Mouse (Mus musculus) forebrain, embryonic 15.5 days (tissue): Measurements from ENCODE around the gene Kat6b. TPM values are rescaled to one million over a fixed set of nuclear protein-coding genes. Genes with fewer than 3 reads are reported as not detected.

Experiments used
- ATAC-seq: fragments of 200-750 bp; cut with Nextera tagmentation; replicated peaks from 2 replicates; pipeline ENCODE4 v1.8.0; 2017; ENCODE audit warnings: mild to moderate bottlenecking, moderate TSS enrichment, moderate library complexity
- H3K27ac ChIP-seq: fragments of 300-500 bp; sonication (generic); replicated peaks from 2 replicates; pipeline ENCODE4 v1.5.1; 2015; ENCODE audit warnings: mild to moderate bottlenecking, inconsistent platforms
- H3K27me3 ChIP-seq: fragments of 300-500 bp; sonication (generic); 2 replicates; pipeline ENCODE4 v1.6.1; 2015; ENCODE audit warnings: inconsistent platforms
- H3K36me3 ChIP-seq: fragments of 300-500 bp; sonication (generic); 2 replicates; pipeline ENCODE4 v1.6.1; 2015; ENCODE audit warnings: mild to moderate bottlenecking, inconsistent platforms
- H3K4me1 ChIP-seq: fragments of 300-500 bp; sonication (generic); 2 replicates; pipeline ENCODE4 v1.6.1; 2015; ENCODE audit warnings: inconsistent platforms
- H3K4me2 ChIP-seq: fragments of 300-500 bp; sonication (generic); replicated peaks from 2 replicates; pipeline ENCODE4 v1.6.1; 2015; ENCODE audit warnings: mild to moderate bottlenecking, inconsistent platforms
- H3K4me3 ChIP-seq: fragments of 300-500 bp; sonication (generic); 2 replicates; pipeline ENCODE4 v1.5.1; 2015; ENCODE audit warnings: mild to moderate bottlenecking, inconsistent platforms
- H3K9ac ChIP-seq: fragments of 300-500 bp; sonication (generic); replicated peaks from 2 replicates; pipeline ENCODE4 v1.6.1; 2015; ENCODE audit warnings: mild to moderate bottlenecking, inconsistent platforms
- H3K9me3 ChIP-seq: fragments of 300-500 bp; sonication (generic); 2 replicates; pipeline ENCODE4 v1.6.1; 2016; ENCODE audit warnings: inconsistent platforms
- WGBS: fragments of 180-500 bp; shearing (Covaris S2); methylation state at CpG from one replicate; pipeline ENCODE4 v1.1.7; 2015; ENCODE audit warnings: mixed read lengths; 5-methylcytosine and 5-hydroxymethylcytosine counted together
- polyA plus RNA-seq: library from polyadenylated mRNA; unstranded; fragments of >200 nt; fragmentation: Nextera tagmentation; extraction: Ambion mirVana; gene quantifications from 2 replicates; pipeline ENCODE4 v1.2.1, GENCODE M21; 2015

The Kat6b gene
- polyA plus RNA-seq, 1 experiment from 2014 or later = 29.5 TPM

DNA sequence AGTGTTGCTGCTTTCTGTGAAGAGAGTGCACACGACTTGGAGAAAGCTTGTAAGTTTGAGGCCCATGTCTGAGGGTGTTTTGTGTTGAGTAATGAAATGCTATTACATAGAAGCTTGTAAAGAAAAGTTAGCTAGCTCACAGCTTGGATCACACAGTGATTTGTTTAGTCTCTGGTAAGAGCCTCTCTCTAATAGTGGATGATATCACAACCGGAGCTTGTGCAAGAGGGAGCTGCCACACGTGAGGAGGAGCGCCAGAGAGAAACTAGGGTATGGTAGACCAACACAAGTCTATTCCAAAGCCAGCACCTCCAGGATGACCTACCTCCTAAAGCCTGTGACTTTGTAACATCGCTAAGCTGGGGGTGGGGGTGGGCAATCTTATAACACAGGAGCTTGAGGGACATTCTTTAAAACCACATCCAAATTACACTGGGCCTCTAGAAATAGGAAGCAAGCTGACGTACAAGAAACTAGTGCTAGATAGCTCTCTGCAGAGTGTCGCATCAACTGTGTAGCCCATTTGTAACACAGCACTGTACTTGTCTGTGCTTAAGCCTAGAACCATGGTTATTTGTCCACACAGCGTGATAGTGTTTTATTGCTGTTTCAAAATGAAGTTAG lies 93.6 kb downstream of the Kat6b start:
- no peak overlapping the region for H3K9ac ChIP-seq
- 86% methylated on average over 8 of the region's 8 CpGs for WGBS

DNA sequence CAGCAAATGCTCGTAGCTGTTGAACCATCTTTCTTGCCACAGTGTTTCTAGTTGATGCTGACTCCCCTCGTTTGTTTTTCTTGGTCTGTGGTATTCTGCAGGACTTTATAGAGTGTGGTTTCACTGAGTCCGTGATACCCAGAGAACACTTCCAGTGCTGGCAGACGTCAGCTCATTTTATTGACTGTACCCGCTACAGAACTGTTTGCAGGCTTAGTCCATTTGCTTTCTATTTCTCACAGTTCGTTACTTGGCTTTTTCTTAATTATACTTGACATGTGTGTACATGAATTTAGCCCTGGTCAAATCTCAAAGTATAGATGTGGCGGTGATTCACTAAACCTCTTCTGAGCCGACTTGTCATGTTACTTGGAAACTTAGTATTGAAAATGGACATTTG lies 95.6 kb downstream of the Kat6b start:
- H3K4me2 ChIP-seq = no peak overlapping the region
- H3K4me1 ChIP-seq = peaks cover 33% of the 10 kb centered on the region
- no peak overlapping the region for H3K27ac ChIP-seq
- H3K36me3 ChIP-seq = no peaks in the 10 kb centered on the region
- no peak overlapping the region for H3K9ac ChIP-seq
- H3K27me3 ChIP-seq = no peaks in the 10 kb centered on the region
- no peak for ATAC-seq
- H3K4me3 ChIP-seq = no peak overlapping the region
- H3K9me3 ChIP-seq = no peaks in the 10 kb centered on the region
- WGBS = 58% methylated on average over 8 of the region's 8 CpGs

More for the DNA sequence above, 93.6 kb downstream of the Kat6b start:
- peaks cover 13% of the 10 kb centered on the region for H3K4me1 ChIP-seq
- H3K4me3 ChIP-seq = no peak overlapping the region
- no peak overlapping the region for H3K4me2 ChIP-seq
- no peak overlapping the region for H3K27ac ChIP-seq
- H3K27me3 ChIP-seq = no peaks in the 10 kb centered on the region
- ATAC-seq = no peak
- no peaks in the 10 kb centered on the region for H3K9me3 ChIP-seq
- no peaks in the 10 kb centered on the region for H3K36me3 ChIP-seq

DNA sequence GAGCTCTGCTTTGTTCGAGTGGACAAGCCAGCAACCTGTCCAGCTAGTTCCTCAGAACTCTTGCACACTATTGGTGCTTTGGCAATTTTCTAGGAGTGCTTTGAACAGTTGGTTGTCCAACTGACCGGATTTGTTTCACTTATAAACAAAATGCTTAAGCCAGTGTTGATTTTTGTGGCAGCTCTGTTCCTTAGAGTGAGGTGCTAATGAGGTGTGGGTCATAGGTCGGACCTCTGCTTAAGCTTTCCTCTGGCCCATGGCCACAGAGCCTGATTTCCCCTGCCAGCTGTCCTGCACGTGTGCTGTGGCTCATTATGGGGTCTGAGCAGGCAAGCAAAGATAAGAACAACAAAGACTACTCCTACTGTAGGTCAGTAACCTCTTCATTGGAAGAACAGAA lies 100.0 kb downstream of the Kat6b start:
- ATAC-seq = peak; percentile 50; the same call in 1 of the 2 replicates
- Histone ChIP-seq H3K9me3 (no peaks in the 10 kb centered on the region), H3K4me2 (no peak overlapping the region), H3K27me3 (no peaks in the 10 kb centered on the region), H3K27ac (peak overlapping the region; percentile 20; the same call in 1 of the 2 replicates), H3K9ac (no peak overlapping the region), H3K4me1 (peaks cover 72% of the 10 kb centered on the region), H3K4me3 (no peak overlapping the region), H3K36me3 (no peaks in the 10 kb centered on the region)
- 5% methylated on average over 4 of the region's 4 CpGs for WGBS

DNA sequence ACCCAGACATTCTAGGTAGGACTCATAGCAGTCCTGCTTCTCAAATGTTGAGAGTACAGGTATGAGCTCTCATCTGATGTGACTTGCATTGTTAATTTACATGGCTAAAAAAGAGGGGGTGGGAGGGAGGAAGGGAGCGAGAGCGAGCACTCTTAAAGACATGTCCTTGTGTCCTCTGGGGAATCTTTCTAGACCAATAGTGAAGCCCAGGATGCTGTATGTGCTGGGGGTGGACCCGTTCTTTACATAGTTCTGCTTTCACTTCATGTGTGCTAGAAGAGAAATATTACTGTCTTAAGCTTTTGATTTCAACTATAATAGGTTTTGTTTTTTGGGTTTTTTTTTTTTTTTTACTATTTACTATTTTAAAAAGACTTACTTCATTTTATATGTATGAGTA lies 101.1 kb downstream of the Kat6b start:
- WGBS = 88% methylated on average over 3 of the region's 3 CpGs
- Histone ChIP-seq H3K4me3 (no peak overlapping the region), H3K27me3 (no peaks in the 10 kb centered on the region), H3K36me3 (no peaks in the 10 kb centered on the region), H3K9me3 (no peaks in the 10 kb centered on the region), H3K9ac (no peak overlapping the region), H3K4me2 (no peak overlapping the region), H3K4me1 (peaks cover 81% of the 10 kb centered on the region), H3K27ac (no peak overlapping the region)
- no peak for ATAC-seq

DNA sequence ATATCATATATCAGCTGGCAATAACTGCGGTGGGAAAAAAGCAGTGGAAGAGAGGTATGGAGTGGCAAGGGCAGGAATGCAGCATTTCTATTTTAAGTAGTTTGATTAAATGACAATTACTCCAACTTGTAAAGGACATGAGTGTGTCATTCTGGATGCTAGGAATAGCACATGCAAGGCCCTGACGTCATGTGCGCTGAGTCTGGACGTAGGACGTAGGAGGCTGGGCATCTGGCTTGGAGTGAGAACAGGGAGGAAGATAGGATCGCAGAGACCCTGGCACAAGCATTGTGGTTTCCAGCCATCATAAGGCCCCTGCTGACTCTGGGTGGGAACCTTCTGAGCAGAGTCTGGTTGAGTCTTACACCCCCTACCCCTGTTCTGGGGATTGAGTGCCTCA lies 101.8 kb downstream of the Kat6b start:
- ATAC-seq = no peak
- peaks cover 77% of the 10 kb centered on the region for H3K4me1 ChIP-seq

DNA sequence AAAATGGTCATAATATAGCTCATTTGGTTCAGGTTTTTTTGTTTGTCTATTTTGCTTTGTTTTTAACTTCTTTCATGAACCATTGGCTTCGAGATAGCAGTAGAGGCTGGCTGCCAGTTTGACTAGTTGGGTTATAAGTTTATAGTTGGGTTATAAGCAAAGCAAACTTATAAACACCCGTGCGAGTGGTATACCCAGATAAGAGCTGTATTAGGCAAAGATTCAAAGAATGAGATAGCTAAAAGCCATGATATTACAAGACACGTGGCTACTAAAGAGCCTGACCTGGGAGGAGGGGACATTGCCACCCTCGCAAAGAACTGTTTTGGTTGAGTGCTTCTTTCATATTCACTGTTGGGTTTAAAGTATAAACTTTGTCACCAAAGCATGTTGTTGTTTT lies 102.6 kb downstream of the Kat6b start:
- peaks cover 74% of the 10 kb centered on the region for H3K4me1 ChIP-seq
- H3K4me2 ChIP-seq = no peak overlapping the region
- no peak overlapping the region for H3K4me3 ChIP-seq
- H3K9me3 ChIP-seq = no peaks in the 10 kb centered on the region
- H3K36me3 ChIP-seq = no peaks in the 10 kb centered on the region
- H3K27me3 ChIP-seq = no peaks in the 10 kb centered on the region
- no peak overlapping the region for H3K9ac ChIP-seq
- ATAC-seq = no peak
- 79% methylated on average over 5 of the region's 5 CpGs for WGBS
- no peak overlapping the region for H3K27ac ChIP-seq

More for the DNA sequence above, 101.8 kb downstream of the Kat6b start:
- WGBS = 52% methylated on average over 6 of the region's 6 CpGs
- H3K9ac ChIP-seq = no peak overlapping the region
- no peaks in the 10 kb centered on the region for H3K36me3 ChIP-seq
- H3K4me2 ChIP-seq = no peak overlapping the region
- no peaks in the 10 kb centered on the region for H3K27me3 ChIP-seq
- H3K9me3 ChIP-seq = no peaks in the 10 kb centered on the region
- H3K27ac ChIP-seq = peak overlapping the region; percentile 62
- no peak overlapping the region for H3K4me3 ChIP-seq

DNA sequence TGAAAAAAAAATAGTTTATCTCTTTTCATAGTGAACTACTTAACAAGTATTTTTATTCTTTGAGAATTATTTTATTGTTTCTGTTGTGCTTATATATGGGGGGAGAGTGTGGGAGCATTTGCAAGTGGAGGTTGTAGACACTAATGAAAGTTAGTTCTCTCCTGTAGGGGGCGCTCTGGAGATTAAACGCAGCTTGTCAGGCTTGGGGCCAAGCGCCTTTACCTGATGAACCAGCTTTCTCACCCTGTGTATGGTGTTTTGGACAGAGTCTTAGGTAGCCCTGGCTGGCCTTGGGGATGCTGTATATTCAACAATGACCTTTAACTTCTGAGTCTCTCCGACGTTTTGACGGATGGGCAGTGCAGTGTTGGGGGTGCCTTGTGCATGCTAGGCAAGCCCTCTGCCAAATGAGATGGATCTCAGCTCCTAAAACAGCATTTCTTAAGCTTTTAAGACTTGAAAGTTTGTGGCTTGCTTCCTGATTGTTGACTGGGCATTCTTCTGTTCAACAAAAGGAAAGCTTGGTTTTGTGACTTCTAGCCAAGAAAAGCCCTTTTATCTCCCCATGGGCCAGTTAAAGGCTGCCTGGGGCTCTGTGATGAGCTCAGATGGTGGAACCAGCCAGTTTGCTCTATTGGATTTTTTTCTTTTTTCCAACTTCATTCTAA lies 103.4 kb downstream of the Kat6b start:
- ATAC-seq = no peak
- Histone ChIP-seq H3K27ac (0 out of 2 replicates have a peak overlapping the region, but pooled peaks have one; percentile 31), H3K36me3 (no peaks in the 10 kb centered on the region), H3K4me1 (peaks cover 77% of the 10 kb centered on the region), H3K4me2 (no peak overlapping the region), H3K9me3 (no peaks in the 10 kb centered on the region), H3K9ac (no peak overlapping the region), H3K4me3 (no peak overlapping the region), H3K27me3 (no peaks in the 10 kb centered on the region)
- 7% methylated on average over 6 of the region's 6 CpGs for WGBS

DNA sequence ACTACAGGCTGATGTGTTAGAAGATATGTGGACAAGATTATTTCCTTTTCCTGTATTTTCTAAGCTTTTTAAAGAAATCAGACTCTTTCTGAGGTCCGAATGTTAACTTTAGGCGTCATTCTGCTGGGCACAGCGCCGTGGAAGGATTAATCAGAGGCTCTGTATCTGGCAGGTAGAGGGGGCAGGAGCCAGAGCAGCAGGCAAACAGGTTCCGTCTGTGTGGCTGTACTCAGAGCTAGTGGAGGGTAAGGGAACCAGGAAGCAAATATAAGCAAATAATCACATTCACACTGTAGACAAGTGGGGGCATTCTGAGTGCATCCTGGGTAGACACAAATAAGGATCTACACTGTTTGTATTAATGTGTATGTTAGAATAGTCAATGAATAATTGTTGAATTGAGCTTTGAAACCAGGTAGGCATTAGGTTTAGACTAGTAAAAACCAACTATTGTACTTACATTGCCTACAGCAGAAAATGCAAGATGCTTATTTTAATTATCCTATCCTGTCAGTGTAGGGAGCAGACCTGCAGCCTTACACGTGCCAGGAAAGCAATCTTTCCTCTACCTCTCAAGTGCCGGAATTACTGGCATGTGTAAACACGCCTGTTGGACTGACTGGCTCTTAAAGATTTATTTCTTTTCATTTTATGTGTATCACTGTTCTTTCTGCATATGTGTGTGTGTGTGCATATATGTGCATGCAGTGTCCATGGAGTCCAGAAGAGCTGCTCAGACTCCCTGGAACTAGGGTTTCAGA lies 104.4 kb downstream of the Kat6b start:
- Histone ChIP-seq H3K36me3 (no peaks in the 10 kb centered on the region), H3K4me2 (no peak overlapping the region), H3K4me3 (no peak overlapping the region), H3K9me3 (no peaks in the 10 kb centered on the region), H3K27ac (peak overlapping the region; percentile 31; the same call in 1 of the 2 replicates), H3K9ac (no peak overlapping the region), H3K27me3 (no peaks in the 10 kb centered on the region), H3K4me1 (peaks cover 71% of the 10 kb centered on the region)
- no peak for ATAC-seq
- 48% methylated on average over 8 of the region's 8 CpGs for WGBS

DNA sequence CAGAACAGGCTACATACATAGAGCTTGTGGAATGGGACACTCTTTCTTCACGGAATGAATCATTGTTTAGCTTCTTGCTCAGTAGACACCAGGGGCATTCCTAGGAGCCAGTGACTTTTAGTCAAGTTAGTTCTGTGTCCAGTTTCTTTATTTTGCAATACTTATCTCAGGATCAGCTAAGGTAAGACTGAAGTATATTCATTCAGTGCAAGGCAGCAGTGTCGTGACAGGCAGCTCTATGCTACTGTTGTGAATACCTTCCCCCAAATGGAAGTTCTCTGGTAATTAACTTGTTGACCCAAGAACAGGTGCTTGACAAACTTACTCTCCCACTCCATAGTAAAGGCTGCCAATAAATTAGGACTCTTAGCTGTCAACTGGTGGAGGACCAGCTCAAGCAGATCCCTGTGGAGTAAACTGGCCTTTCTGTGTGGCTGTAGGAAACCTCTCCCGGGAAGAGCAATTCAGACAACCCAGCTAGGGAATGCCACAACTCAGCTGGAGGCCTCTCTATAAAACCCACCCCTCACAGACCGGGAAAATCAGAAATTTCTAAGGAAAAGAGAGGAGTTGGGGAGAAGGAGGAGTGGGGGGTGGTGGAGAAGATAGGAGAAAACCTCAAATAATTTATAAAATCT lies 105.4 kb downstream of the Kat6b start:
- no peak for ATAC-seq
- Histone ChIP-seq H3K4me3 (no peak overlapping the region), H3K27me3 (no peaks in the 10 kb centered on the region), H3K9me3 (no peaks in the 10 kb centered on the region), H3K9ac (no peak overlapping the region), H3K4me1 (peaks cover 61% of the 10 kb centered on the region), H3K27ac (no peak overlapping the region), H3K4me2 (no peak overlapping the region), H3K36me3 (no peaks in the 10 kb centered on the region)
- WGBS = 10% methylated on average over 4 of the region's 4 CpGs

DNA sequence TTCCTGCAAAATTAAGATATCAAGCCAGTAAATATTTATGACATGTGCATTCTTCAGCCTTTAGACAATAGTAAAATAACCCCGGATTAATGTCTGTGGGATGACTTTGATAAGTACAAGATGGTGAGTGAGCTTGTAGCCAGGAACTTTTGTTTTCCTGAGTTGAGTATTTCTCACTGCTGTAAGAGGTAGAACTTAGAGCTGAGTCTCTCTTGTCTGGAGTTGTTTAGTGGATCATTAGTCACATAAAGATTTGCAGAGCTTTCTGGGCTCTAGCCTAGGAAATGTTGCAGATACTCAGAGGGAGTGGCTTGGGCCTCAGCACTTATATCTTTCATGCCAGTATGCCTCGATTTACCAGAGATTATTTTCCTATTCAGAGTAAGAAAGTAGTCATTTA lies 106.7 kb downstream of the Kat6b start:
- H3K9ac ChIP-seq = no peak overlapping the region
- H3K36me3 ChIP-seq = no peaks in the 10 kb centered on the region
- H3K4me1 ChIP-seq = peaks cover 50% of the 10 kb centered on the region
- no peaks in the 10 kb centered on the region for H3K9me3 ChIP-seq
- H3K4me3 ChIP-seq = no peak overlapping the region
- H3K4me2 ChIP-seq = no peak overlapping the region
- no peaks in the 10 kb centered on the region for H3K27me3 ChIP-seq
- 85% methylated on average over 2 of the region's 2 CpGs for WGBS
- no peak for ATAC-seq
- H3K27ac ChIP-seq = no peak overlapping the region

DNA sequence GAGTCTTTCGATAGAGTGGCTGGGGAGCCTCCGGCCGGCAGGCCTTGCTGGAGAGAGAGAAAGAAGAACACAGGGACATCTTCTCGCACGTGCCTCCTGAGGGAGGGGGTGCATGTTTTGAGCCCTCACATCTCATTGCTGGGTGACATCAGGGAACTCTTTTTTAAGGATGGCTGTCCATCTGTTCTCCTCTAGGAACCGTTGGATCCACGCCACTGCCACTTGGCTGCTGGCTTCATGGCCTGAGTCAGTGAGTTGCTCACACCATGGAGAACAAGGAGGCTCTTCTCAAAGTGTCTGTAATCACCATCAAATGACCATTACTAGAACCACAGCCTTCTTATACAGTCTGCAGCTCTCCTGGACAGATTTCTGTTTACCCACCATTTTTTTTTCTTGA lies 108.4 kb downstream of the Kat6b start:
- no peaks in the 10 kb centered on the region for H3K9me3 ChIP-seq
- H3K27me3 ChIP-seq = no peaks in the 10 kb centered on the region
- H3K4me1 ChIP-seq = peaks cover 34% of the 10 kb centered on the region
- no peak overlapping the region for H3K9ac ChIP-seq
- no peak overlapping the region for H3K4me2 ChIP-seq
- H3K36me3 ChIP-seq = no peaks in the 10 kb centered on the region
- WGBS = 67% methylated on average over 7 of the region's 7 CpGs
- no peak for ATAC-seq
- H3K27ac ChIP-seq = peak overlapping the region; percentile 31
- no peak overlapping the region for H3K4me3 ChIP-seq

DNA sequence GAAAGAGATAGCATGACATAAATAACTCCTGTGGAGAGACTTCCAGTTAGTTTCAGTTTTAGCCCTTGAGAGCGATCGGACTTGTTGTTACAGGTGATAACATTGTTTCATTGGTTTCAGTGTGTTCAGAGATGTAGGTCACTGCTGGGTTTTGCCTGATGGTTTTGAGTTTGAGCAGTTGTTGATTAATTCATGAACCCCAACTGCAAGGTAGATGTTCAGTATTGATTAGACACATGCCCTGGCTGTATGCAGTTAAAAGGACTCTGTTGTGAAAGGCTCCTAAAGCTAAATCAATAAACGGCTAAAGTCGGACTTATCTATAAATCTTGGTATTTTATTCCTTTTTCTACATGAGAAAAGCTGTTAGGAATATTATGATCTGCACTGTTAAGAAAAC lies 109.0 kb downstream of the Kat6b start:
- Histone ChIP-seq H3K27me3 (no peaks in the 10 kb centered on the region), H3K4me1 (peaks cover 30% of the 10 kb centered on the region), H3K36me3 (no peaks in the 10 kb centered on the region), H3K27ac (no peak overlapping the region), H3K4me2 (no peak overlapping the region), H3K4me3 (no peak overlapping the region), H3K9ac (no peak overlapping the region), H3K9me3 (no peaks in the 10 kb centered on the region)
- 95% methylated on average over 4 of the region's 4 CpGs for WGBS
- ATAC-seq = no peak
